Mouse (Mus musculus) limb, embryonic 14.5 days (tissue): Measurements from ENCODE around the gene Faf1. TPM values are rescaled to one million over a fixed set of nuclear protein-coding genes. Genes with fewer than 3 reads are reported as not detected.

Experiments
- ATAC-seq: fragments of 200-750 bp; cut with Nextera tagmentation; 2 replicates; pipeline ENCODE4 v1.8.0; 2017; ENCODE audit warnings: low read depth, moderate number of reproducible peaks, moderate TSS enrichment; ENCODE audit not compliant: low FRiP score
- DNase-seq: peaks from one replicate; pipeline ENCODE4 v3.0.0-alpha.2; 2015; ENCODE audit warnings: low spot score
- H3K27ac ChIP-seq: fragments of 300-500 bp; sonication (generic); replicated peaks from 2 replicates; pipeline ENCODE4 v1.5.1; 2014; ENCODE audit warnings: low read depth, mild to moderate bottlenecking, low read length, moderate library complexity, mixed read lengths
- H3K27me3 ChIP-seq: fragments of 300-500 bp; sonication (generic); 2 replicates; pipeline ENCODE4 v1.6.1; 2014; ENCODE audit warnings: low read length, mixed read lengths; ENCODE audit not compliant: control insufficient read depth, insufficient read depth
- H3K36me3 ChIP-seq: fragments of 300-500 bp; sonication (generic); 2 replicates; pipeline ENCODE4 v1.6.1; 2014; ENCODE audit warnings: mild to moderate bottlenecking, low read length, moderate library complexity, mixed read lengths; ENCODE audit not compliant: control insufficient read depth, insufficient read depth
- H3K4me1 ChIP-seq: fragments of 300-500 bp; sonication (generic); 2 replicates; pipeline ENCODE4 v1.6.1; 2014; ENCODE audit warnings: antibody characterized with exemption, low read length, mixed read lengths; ENCODE audit not compliant: control insufficient read depth, insufficient read depth
- H3K4me2 ChIP-seq: fragments of 300-500 bp; sonication (generic); replicated peaks from 2 replicates; pipeline ENCODE4 v1.6.1; 2014; ENCODE audit warnings: low read depth, mild to moderate bottlenecking, low read length, moderate library complexity; ENCODE audit not compliant: severe bottlenecking
- H3K4me3 ChIP-seq: fragments of 300-500 bp; sonication (generic); replicated peaks from 2 replicates; pipeline ENCODE4 v1.5.1; 2014; ENCODE audit warnings: low read length
- H3K9ac ChIP-seq: fragments of 300-500 bp; sonication (generic); 2 replicates; pipeline ENCODE4 v1.6.1; 2014; ENCODE audit warnings: mild to moderate bottlenecking, low read depth, low read length, moderate library complexity; ENCODE audit not compliant: severe bottlenecking
- H3K9me3 ChIP-seq: fragments of 300-500 bp; sonication (generic); 2 replicates; pipeline ENCODE4 v1.6.1; 2016; ENCODE audit warnings: low read length; ENCODE audit not compliant: control insufficient read depth
- POLR2A ChIP-seq: fragments of 200-500 bp; IDR thresholded peaks from 2 replicates; pipeline ENCODE4 v1.8.0; 2012; ENCODE audit warnings: inconsistent platforms, mild to moderate bottlenecking, moderate library complexity, borderline replicate concordance; ENCODE audit not compliant: insufficient read depth, insufficient read length; ENCODE audit errors: extremely low read depth
- WGBS: fragments of 180-500 bp; shearing (Covaris S2); extraction: QIAGEN DNeasy Blood & Tissue Kit; methylation state at CpG from one replicate; pipeline ENCODE4 v1.1.7; 2014; 5-methylcytosine and 5-hydroxymethylcytosine counted together
- polyA plus RNA-seq, 2 experiments: library from polyadenylated mRNA; depleted of rRNA in 1 of 2; stranded (reverse) in 1 of 2; unstranded in 1 of 2; fragments of >200 nt; fragmentation: Nextera tagmentation in 1 of 2; extraction: Ambion mirVana in 1 of 2; gene quantifications; 2 replicates each; pipeline versions ENCODE4 v1.2.1 to v1.2.3; 2012 to 2014

The Faf1 gene
- polyA plus RNA-seq, 2 experiments, result 16.8 to 32.2 TPM

- no peaks in the 10 kb centered on the region for H3K27me3 ChIP-seq
- peaks cover 12% of the 10 kb centered on the region; the same call in 1 of the 2 replicates for H3K36me3 ChIP-seq
- no peak overlapping the region for H3K4me3 ChIP-seq
- H3K4me2 ChIP-seq, result no peak overlapping the region
- ATAC-seq (no peak), DNase-seq (no peak)
- H3K27ac ChIP-seq, result no peak overlapping the region
- no peak overlapping the region for H3K9ac ChIP-seq
- 95% methylated on average over 1 of the region's 1 CpGs for WGBS
- TF ChIP-seq POLR2A, result no peak
- H3K9me3 ChIP-seq, result no peaks in the 10 kb centered on the region
- no peaks in the 10 kb centered on the region for H3K4me1 ChIP-seq
These were observed 252.7 kb downstream of the Faf1 start for GRCm38 (mm10) chr4:109929058-109929457.

DNA sequence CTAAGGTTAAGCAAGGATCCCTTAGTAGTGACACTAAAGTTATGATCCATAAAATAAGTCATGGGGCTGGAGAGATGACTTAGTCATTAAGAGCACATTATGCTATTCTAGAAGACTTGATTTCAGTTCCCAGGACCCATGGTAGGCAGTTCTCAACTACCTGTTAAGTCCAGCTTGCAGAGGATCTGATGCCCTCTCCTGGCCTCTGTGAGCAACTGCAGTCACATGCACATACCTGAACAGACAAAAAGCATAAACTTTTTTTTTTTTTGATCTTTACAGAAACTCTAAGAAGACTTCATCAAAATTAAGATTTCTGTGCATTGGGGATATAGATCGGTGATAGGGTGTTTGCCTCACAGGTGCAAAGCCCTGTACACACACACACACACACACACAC lies 254.1 kb downstream of the Faf1 start:
- ATAC-seq, result no peak
- WGBS, result 100% methylated on average over 1 of the region's 1 CpGs
- peaks cover 12% of the 10 kb centered on the region; the same call in 1 of the 2 replicates for H3K36me3 ChIP-seq

DNA sequence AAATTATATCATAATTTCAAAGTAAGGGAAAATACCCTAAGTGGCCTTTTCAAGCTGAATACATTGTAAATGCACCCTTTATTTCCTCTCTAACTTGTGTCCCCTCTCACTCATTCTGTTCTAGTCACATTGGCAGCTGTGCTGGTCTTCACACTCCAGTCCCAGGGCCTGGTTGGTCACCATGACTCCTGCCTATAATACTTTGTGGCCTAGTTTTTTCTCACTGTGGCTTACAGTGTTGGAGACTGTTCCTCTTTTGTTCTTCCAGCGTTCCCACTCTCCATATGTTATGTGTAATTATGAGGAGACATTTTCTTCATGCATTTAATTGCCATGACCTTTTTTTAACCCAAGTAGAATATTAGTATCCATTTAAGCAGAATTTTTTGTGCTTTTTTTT lies 254.5 kb downstream of the Faf1 start:
- peaks cover 12% of the 10 kb centered on the region; the same call in 1 of the 2 replicates for H3K36me3 ChIP-seq
- no peak for TF ChIP-seq POLR2A
- ATAC-seq, result no peak
- H3K4me3 ChIP-seq, result no peak overlapping the region
- WGBS, result 91% methylated on average over 1 of the region's 1 CpGs
- H3K9me3 ChIP-seq, result no peaks in the 10 kb centered on the region
- H3K9ac ChIP-seq, result no peak overlapping the region
- H3K27ac ChIP-seq, result no peak overlapping the region
- no peak overlapping the region for H3K4me2 ChIP-seq
- H3K4me1 ChIP-seq, result no peaks in the 10 kb centered on the region
- no peak for DNase-seq
- no peaks in the 10 kb centered on the region for H3K27me3 ChIP-seq

More for the DNA sequence above, 254.1 kb downstream of the Faf1 start:
- no peak overlapping the region for H3K4me2 ChIP-seq
- H3K4me3 ChIP-seq, result no peak overlapping the region
- DNase-seq, result no peak
- H3K9me3 ChIP-seq, result no peaks in the 10 kb centered on the region
- H3K27ac ChIP-seq, result no peak overlapping the region
- TF ChIP-seq POLR2A, result no peak
- no peaks in the 10 kb centered on the region for H3K27me3 ChIP-seq
- H3K4me1 ChIP-seq, result no peaks in the 10 kb centered on the region
- H3K9ac ChIP-seq, result no peak overlapping the region

GRCm38 (mm10) chr4:109936557-109936956 lies 260.2 kb downstream of the Faf1 start:
- Histone ChIP-seq H3K4me3 (no peak overlapping the region), H3K4me1 (no peaks in the 10 kb centered on the region), H3K4me2 (no peak overlapping the region), H3K36me3 (0 out of 2 replicates have a peak, but pooled peaks cover 3% of the 10 kb centered on the region), H3K9ac (no peak overlapping the region), H3K9me3 (no peaks in the 10 kb centered on the region), H3K27ac (no peak overlapping the region), H3K27me3 (no peaks in the 10 kb centered on the region)
- ATAC-seq (no peak), DNase-seq (no peak)
- WGBS, result over 99% methylated on average over 3 of the region's 3 CpGs
- no peak for TF ChIP-seq POLR2A

GRCm38 (mm10) chr4:109939291-109939690 lies 262.9 kb downstream of the Faf1 start:
- Histone ChIP-seq H3K4me3 (no peak overlapping the region), H3K9me3 (no peaks in the 10 kb centered on the region), H3K27ac (no peak overlapping the region), H3K4me2 (no peak overlapping the region), H3K27me3 (no peaks in the 10 kb centered on the region), H3K9ac (no peak overlapping the region), H3K36me3 (0 out of 2 replicates have a peak, but pooled peaks cover 3% of the 10 kb centered on the region), H3K4me1 (no peaks in the 10 kb centered on the region)
- TF ChIP-seq POLR2A, result no peak
- ATAC-seq (no peak), DNase-seq (no peak)

DNA sequence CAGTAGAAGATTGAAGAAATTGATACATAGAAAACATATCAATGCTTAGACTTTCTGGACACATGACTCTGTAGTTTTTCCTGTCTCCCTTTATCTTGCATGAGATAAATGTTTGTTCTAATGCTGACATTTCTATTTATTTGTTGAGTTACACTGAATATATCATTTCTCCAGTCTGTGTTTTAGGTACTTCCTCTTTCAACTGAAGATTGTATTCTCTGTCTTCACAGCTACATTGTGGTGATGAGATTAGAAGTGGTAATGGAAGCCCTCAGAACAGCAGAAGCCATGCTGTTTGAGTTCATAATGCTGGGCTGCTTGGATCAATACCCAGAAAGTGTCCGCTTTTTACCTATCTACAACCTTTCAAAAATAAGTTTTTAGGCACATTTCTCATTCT lies 269.2 kb downstream of the Faf1 start:
- TF ChIP-seq POLR2A, result no peak
- DNase-seq, result no peak
- 95% methylated on average over 1 of the region's 1 CpGs for WGBS
- Histone ChIP-seq H3K36me3 (no peaks in the 10 kb centered on the region), H3K4me1 (no peaks in the 10 kb centered on the region), H3K27ac (no peak overlapping the region), H3K9me3 (no peaks in the 10 kb centered on the region), H3K27me3 (no peaks in the 10 kb centered on the region), H3K9ac (no peak overlapping the region), H3K4me3 (no peak overlapping the region), H3K4me2 (no peak overlapping the region)
- ATAC-seq, result no peak
